Mouse (Mus musculus) kidney, postnatal 0 days (tissue): Measurements from ENCODE around the gene C330007P06Rik. TPM values are rescaled to one million over a fixed set of nuclear protein-coding genes. Genes with fewer than 3 reads are reported as not detected.
"Not testable (repeated sequence)": the region's sequence is repeated elsewhere in the genome, so short reads cannot be mapped to it uniquely, and the experiment has no call there.

ENCODE experiments used
- ATAC-seq: fragments of 200-750 bp; cut with Nextera tagmentation; replicated peaks from 2 replicates; pipeline ENCODE4 v1.8.0; 2017; ENCODE audit warnings: low read depth, moderate number of reproducible peaks, moderate TSS enrichment, moderate library complexity; ENCODE audit not compliant: low FRiP score
- DNase-seq: peaks from one replicate; pipeline ENCODE4 v3.0.0-alpha.2; 2016; ENCODE audit warnings: low spot score
- H3K27ac ChIP-seq: fragments of 300-500 bp; sonication (generic); 2 replicates; pipeline ENCODE4 v1.5.1; 2014; ENCODE audit warnings: mild to moderate bottlenecking
- H3K27me3 ChIP-seq: fragments of 300-500 bp; sonication (generic); 2 replicates; pipeline ENCODE4 v1.6.1; 2014; ENCODE audit warnings: low read length, mixed read lengths; ENCODE audit not compliant: insufficient read depth
- H3K36me3 ChIP-seq: fragments of 300-500 bp; sonication (generic); 2 replicates; pipeline ENCODE4 v1.6.1; 2014; ENCODE audit warnings: low read length, mixed read lengths; ENCODE audit not compliant: insufficient read depth
- H3K4me1 ChIP-seq: fragments of 300-500 bp; sonication (generic); replicated peaks from 2 replicates; pipeline ENCODE4 v1.6.1; 2014; ENCODE audit warnings: antibody characterized with exemption, low read length, mixed read lengths; ENCODE audit not compliant: insufficient read depth
- H3K4me2 ChIP-seq: fragments of 300-500 bp; sonication (generic); 2 replicates; pipeline ENCODE4 v1.6.1; 2014; ENCODE audit warnings: mild to moderate bottlenecking, low read length, moderate library complexity, mixed read lengths
- H3K4me3 ChIP-seq: fragments of 300-500 bp; sonication (generic); replicated peaks from 2 replicates; pipeline ENCODE4 v1.5.1; 2014; ENCODE audit warnings: low read depth, low read length
- H3K9ac ChIP-seq: fragments of 300-500 bp; sonication (generic); 2 replicates; pipeline ENCODE4 v1.6.1; 2014; ENCODE audit warnings: low read depth, low read length
- H3K9me3 ChIP-seq: fragments of 300-500 bp; sonication (generic); replicated peaks from 2 replicates; pipeline ENCODE4 v1.6.1; 2016; ENCODE audit warnings: low read length, inconsistent platforms, mixed read lengths
- CTCF ChIP-seq: IDR thresholded peaks from 2 replicates; pipeline ENCODE4 v1.5.1; 2016; ENCODE audit warnings: antibody characterized with exemption, low read depth, mild to moderate bottlenecking, moderate library complexity
- WGBS: fragments of 180-500 bp; shearing (Covaris S2); extraction: QIAGEN DNeasy Blood & Tissue Kit; methylation state at CpG from one replicate; pipeline ENCODE4 v1.1.7; 2014; 5-methylcytosine and 5-hydroxymethylcytosine counted together
- polyA plus RNA-seq: library from polyadenylated mRNA; unstranded; fragments of >200 nt; fragmentation: Nextera tagmentation; extraction: Ambion mirVana; gene quantifications from 2 replicates; pipeline ENCODE4 v1.2.1, GENCODE M21; 2015

The C330007P06Rik gene
- polyA plus RNA-seq, 1 experiment from 2014 or later: 22.5 TPM

DNA sequence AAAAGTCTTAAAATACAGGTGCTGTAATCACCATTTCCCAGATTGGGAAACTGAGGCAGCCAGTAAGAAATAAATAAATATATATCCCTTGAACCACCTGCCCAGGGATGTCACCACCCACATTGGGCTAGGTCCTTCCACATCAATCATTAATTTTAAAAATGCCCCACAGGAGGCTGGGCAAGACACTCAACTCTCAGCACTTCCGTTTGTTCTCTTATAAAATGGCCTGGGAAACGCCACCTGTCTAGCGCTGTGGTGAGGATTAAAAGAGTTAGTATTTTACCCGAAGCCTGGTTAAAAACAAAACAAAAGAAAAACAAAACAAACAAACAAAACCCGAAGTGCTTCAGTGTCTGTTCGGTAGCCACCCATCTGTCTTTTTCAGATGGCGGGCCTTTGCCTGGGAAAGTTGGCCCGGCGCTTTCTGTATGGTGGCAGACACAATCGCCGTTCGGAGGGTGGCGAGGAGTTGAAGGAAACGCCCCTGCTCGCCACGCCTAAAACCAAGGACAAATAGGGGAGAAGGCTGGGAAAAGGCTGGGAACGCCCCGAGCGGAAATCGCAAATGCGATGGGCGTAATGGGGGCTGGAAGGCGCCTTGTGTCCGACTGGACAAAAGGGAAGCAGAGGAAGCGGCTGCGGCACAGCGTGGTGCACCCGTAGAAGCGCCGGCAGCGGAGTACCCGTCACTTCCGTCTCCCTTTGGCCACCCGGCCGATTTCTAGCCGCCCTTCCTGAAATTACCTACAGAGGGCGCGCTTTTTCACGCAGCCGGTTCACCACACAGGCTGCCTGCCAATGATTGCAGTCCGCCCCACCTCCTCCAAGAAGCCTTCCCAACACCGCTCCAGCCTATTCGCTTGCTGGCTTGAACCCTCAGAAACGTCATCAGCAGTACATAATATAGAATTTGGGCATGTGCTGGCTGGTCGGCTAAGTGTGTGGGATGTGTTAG is 66.3 kb downstream of the C330007P06Rik start:
- ATAC-seq (peak; percentile 93), DNase-seq (peak; percentile 93)
- H3K4me2 ChIP-seq: peak overlapping the region; percentile 42
- H3K36me3 ChIP-seq: no peaks in the 10 kb centered on the region
- WGBS: 26% methylated on average over 45 of the region's 45 CpGs
- no peaks in the 10 kb centered on the region for H3K27me3 ChIP-seq
- H3K9me3 ChIP-seq: no peaks in the 10 kb centered on the region
- peak; percentile 76 for TF ChIP-seq CTCF
- H3K4me3 ChIP-seq: peak overlapping the region; percentile 22
- H3K4me1 ChIP-seq: no peaks in the 10 kb centered on the region
- H3K27ac ChIP-seq: peak overlapping the region; percentile 77
- no peak overlapping the region for H3K9ac ChIP-seq

DNA sequence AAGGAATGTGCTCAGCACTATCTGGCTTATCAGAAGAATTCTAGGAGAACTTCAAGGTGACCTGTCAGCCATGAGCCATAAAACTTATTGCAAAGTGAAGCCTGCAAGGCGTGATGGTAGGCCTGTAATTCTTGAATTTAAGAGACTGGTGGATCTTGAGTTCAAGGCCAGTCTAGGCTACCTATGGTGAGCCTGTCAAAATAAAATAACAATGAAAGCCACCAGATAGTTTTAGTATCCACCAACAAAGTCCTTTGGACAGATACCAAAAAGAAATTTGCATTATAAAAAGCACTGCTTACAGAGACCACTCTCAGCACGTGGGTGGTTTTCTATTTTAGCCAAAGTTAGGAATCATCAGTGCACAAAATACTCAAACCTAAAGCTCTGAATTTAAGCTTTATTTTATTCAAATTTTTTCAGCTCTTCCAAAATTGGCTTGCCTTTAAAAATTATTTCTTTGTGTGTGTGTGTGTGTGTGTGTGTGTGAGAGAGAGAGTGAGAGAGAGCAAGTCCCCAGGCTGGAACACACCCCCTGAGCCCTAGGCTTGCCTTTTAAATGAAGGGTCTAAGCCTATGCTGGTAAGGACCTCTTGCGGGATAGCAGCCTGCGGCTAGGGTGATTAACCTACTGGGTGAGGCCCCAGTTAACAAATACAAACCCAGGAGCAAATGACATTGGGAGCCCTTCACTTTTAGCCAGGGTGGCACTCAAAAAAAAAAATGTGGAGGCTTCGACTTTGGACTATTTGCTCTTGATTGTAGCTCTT is 68.3 kb downstream of the C330007P06Rik start:
- Histone ChIP-seq H3K4me3 (no peak overlapping the region), H3K27ac (no peak overlapping the region), H3K9ac (no peak overlapping the region), H3K36me3 (no peaks in the 10 kb centered on the region), H3K27me3 (no peaks in the 10 kb centered on the region), H3K4me2 (no peak overlapping the region), H3K9me3 (no peaks in the 10 kb centered on the region), H3K4me1 (no peaks in the 10 kb centered on the region)
- TF ChIP-seq CTCF: no peak
- 63% methylated on average over 5 of the region's 5 CpGs for WGBS
- no peak for DNase-seq
- ATAC-seq: no peak

DNA sequence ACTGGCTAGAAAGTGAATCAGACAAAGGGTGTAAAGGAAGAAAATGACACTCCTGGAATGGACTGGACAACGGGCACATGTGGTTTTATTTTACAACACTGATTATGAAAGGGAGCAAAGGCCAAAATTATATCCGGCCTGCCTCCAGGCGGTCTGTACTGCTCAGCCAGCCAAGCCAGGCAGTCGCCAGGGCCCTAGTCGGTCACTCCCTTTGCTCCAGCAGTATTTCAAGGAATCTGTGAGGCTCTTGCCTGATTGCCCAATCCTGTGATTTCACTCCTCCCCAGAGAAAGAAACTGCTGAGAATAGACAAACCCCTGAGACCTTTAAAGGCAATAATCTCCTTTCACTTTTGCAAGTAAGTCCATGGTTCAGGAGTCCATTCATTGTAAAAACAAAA is 69.7 kb downstream of the C330007P06Rik start:
- H3K9me3 ChIP-seq: no peaks in the 10 kb centered on the region

DNA sequence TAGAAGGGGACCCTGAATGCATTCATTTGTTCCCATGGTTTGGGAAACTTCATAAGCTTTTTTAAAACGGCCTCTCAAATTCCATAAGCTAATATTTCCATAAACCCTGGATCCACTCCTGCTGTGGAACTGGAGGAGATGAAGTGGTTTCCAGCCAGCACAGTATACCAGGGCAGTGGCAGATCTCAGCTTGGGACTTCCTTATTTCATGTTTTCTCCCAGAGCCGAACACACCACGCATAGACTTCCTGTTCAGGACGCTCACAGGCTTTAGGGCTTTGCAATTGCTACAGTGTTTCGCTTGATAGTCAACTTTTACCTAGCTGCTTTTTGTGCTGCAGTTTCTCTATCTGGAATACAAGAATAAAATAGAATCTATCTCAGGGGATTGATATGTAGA is 70.7 kb downstream of the C330007P06Rik start:
- no peaks in the 10 kb centered on the region for H3K36me3 ChIP-seq
- no peaks in the 10 kb centered on the region for H3K9me3 ChIP-seq
- TF ChIP-seq CTCF: no peak
- WGBS: 80% methylated on average over 5 of the region's 5 CpGs
- ATAC-seq: no peak
- no peak overlapping the region for H3K27ac ChIP-seq
- DNase-seq: no peak
- no peak overlapping the region for H3K4me3 ChIP-seq
- H3K9ac ChIP-seq: no peak overlapping the region
- H3K27me3 ChIP-seq: no peaks in the 10 kb centered on the region
- H3K4me1 ChIP-seq: no peaks in the 10 kb centered on the region
- H3K4me2 ChIP-seq: no peak overlapping the region

More for the DNA sequence above, 69.7 kb downstream of the C330007P06Rik start:
- DNase-seq: no peak
- TF ChIP-seq CTCF: no peak
- Histone ChIP-seq H3K4me2 (no peak overlapping the region), H3K27ac (no peak overlapping the region), H3K4me1 (no peaks in the 10 kb centered on the region), H3K36me3 (no peaks in the 10 kb centered on the region), H3K9ac (no peak overlapping the region), H3K4me3 (no peak overlapping the region), H3K27me3 (no peaks in the 10 kb centered on the region)
- no peak for ATAC-seq
- 43% methylated on average over 5 of the region's 5 CpGs for WGBS

DNA sequence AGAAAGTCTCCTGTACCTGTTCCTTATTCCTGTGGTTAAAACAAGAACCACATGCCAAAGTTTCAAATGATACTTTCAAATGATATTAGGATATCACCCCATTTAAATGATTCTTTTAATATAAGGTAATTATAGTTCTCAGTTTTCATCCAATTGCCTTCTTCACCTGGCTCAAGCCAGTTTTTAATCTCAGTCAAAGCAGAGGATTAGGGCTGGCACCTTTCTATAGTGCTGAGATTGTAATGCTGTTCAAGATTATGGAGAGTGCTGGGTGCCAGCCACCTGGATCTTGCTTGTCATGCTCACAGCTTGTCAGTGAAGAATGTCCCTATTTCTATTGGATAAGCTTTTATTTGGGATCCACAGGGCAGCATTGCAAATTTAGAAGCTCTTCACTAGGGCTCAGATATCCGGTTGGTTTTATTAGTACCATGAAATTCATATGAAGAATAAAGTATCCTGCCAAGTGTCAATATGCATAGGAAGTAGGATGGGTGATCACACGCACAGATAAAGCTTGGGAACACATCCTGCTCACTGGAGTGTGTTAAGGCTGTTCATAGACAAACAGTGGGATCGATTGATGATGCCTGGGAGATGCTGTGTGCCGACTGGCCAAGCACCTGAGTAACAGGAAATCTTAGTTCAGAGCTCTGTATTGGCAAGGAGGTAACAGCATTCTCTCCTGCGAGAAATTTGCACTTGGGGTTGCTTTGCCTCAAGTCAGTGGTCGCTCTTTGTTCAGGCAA is 74.6 kb downstream of the C330007P06Rik start:
- Histone ChIP-seq H3K9ac (no peak overlapping the region), H3K36me3 (no peaks in the 10 kb centered on the region), H3K4me1 (no peaks in the 10 kb centered on the region), H3K27me3 (no peaks in the 10 kb centered on the region), H3K9me3 (no peaks in the 10 kb centered on the region), H3K4me3 (no peak overlapping the region), H3K4me2 (no peak overlapping the region), H3K27ac (no peak overlapping the region)
- WGBS: 47% methylated on average over 6 of the region's 6 CpGs
- ATAC-seq (no peak), DNase-seq (no peak)
- TF ChIP-seq CTCF: no peak

- not testable (repeated sequence) for DNase-seq, H3K27me3 ChIP-seq, ATAC-seq, H3K36me3 ChIP-seq, H3K9me3 ChIP-seq, H3K4me1 ChIP-seq
- H3K27ac ChIP-seq: peak overlapping the region; percentile 90; the same call in 1 of the 2 replicates
- peak overlapping the region; percentile 71; the same call in 1 of the 2 replicates for H3K9ac ChIP-seq
- peak overlapping the region; percentile 54 for H3K4me3 ChIP-seq
- H3K4me2 ChIP-seq: peak overlapping the region; percentile 54
- WGBS: 56% methylated on average over 8 of the region's 8 CpGs
Observed at GRCm38 (mm10) chrX:36796734-36797133, 77.2 kb downstream of the C330007P06Rik start.
